Comparison of ENCODE assay signal across 8 mouse cellular contexts in genomic region chr4:80002738-80003635, GRCm38 (mm10).
DNase-seq lines count a peak whose midpoint lies in the region; ATAC-seq lines count a peak whose summit lies in the region.

No protein-coding gene starts in this region.

- no peak overlapping the region for H3K27ac ChIP-seq in hindbrain, embryonic 11.5 days (ENCODE audit: low read depth, low read length)
- no peak overlapping the region for H3K27ac ChIP-seq in hindbrain, embryonic 10.5 days
- H3K27ac ChIP-seq in hindbrain, embryonic 15.5 days (replicated peaks), result no peak overlapping the region
- H3K27ac ChIP-seq in midbrain, embryonic 13.5 days, result no peak overlapping the region

- H3K36me3 ChIP-seq in hindbrain, embryonic 11.5 days (ENCODE audit: control insufficient read depth, insufficient read depth, low read length), result no peaks in the 10 kb centered on the region
- H3K36me3 ChIP-seq in hindbrain, embryonic 10.5 days, result no peaks in the 10 kb centered on the region
- no peaks in the 10 kb centered on the region for H3K36me3 ChIP-seq in hindbrain, embryonic 15.5 days
- H3K36me3 ChIP-seq in midbrain, embryonic 13.5 days, result no peaks in the 10 kb centered on the region

- no peak overlapping the region for H3K9ac ChIP-seq in hindbrain, embryonic 11.5 days (ENCODE audit: low read depth, low read length)
- H3K9ac ChIP-seq in hindbrain, embryonic 15.5 days, result no peak overlapping the region
- no peak overlapping the region for H3K9ac ChIP-seq in midbrain, embryonic 13.5 days (replicated peaks)

- H3K4me1 ChIP-seq in hindbrain, embryonic 11.5 days (replicated peaks; ENCODE audit: control insufficient read depth, insufficient read depth, low read length), result no peaks in the 10 kb centered on the region
- H3K4me1 ChIP-seq in hindbrain, embryonic 10.5 days (replicated peaks), result no peaks in the 10 kb centered on the region
- no peaks in the 10 kb centered on the region for H3K4me1 ChIP-seq in hindbrain, embryonic 15.5 days (replicated peaks)
- no peaks in the 10 kb centered on the region for H3K4me1 ChIP-seq in midbrain, embryonic 13.5 days (replicated peaks)

- no peak for DNase-seq in hindbrain, embryonic 11.5 days (ENCODE audit: low spot score)
- DNase-seq in hindbrain, embryonic 10.5 days (ENCODE audit: low spot score), result no peak
- peak; percentile 69 for DNase-seq in R1 (ENCODE audit: low read depth, low spot score)
- DNase-seq in adrenal gland, postnatal 25 days, result no peak
- no peak for DNase-seq in ovary, postnatal 10 days (ENCODE audit: low spot score)
- no peak for DNase-seq in urinary bladder, postnatal 14 days (ENCODE audit: low spot score)

- no peaks in the 10 kb centered on the region for H3K27me3 ChIP-seq in hindbrain, embryonic 11.5 days (ENCODE audit: control insufficient read depth, insufficient read depth, low read length)
- no peaks in the 10 kb centered on the region for H3K27me3 ChIP-seq in hindbrain, embryonic 10.5 days (ENCODE audit: insufficient read depth, poor library complexity, severe bottlenecking)
- H3K27me3 ChIP-seq in hindbrain, embryonic 15.5 days, result no peaks in the 10 kb centered on the region
- no peaks in the 10 kb centered on the region for H3K27me3 ChIP-seq in midbrain, embryonic 13.5 days

- no peak overlapping the region for H3K4me2 ChIP-seq in hindbrain, embryonic 11.5 days (replicated peaks; ENCODE audit: low read depth, low read length)
- no peak overlapping the region for H3K4me2 ChIP-seq in hindbrain, embryonic 15.5 days
- H3K4me2 ChIP-seq in midbrain, embryonic 13.5 days (replicated peaks), result no peak overlapping the region

- no peak overlapping the region for H3K4me3 ChIP-seq in hindbrain, embryonic 11.5 days (ENCODE audit: low read depth, low read length)
- H3K4me3 ChIP-seq in hindbrain, embryonic 10.5 days, result no peak overlapping the region
- no peak overlapping the region for H3K4me3 ChIP-seq in hindbrain, embryonic 15.5 days
- H3K4me3 ChIP-seq in midbrain, embryonic 13.5 days (replicated peaks), result no peak overlapping the region

- peak; percentile 100 for ATAC-seq in hindbrain, embryonic 11.5 days (ENCODE audit: low FRiP score)
- ATAC-seq in hindbrain, embryonic 15.5 days (ENCODE audit: low FRiP score, low read depth), result peak; percentile 100
- ATAC-seq in midbrain, embryonic 13.5 days, result peak; percentile 100

- H3K9me3 ChIP-seq in hindbrain, embryonic 11.5 days (ENCODE audit: control insufficient read depth, low read length), result no peaks in the 10 kb centered on the region
- no peaks in the 10 kb centered on the region for H3K9me3 ChIP-seq in hindbrain, embryonic 10.5 days
- no peaks in the 10 kb centered on the region for H3K9me3 ChIP-seq in hindbrain, embryonic 15.5 days
- no peaks in the 10 kb centered on the region for H3K9me3 ChIP-seq in midbrain, embryonic 13.5 days

- WGBS in hindbrain, embryonic 11.5 days, result 92% methylated on average over 14 of the region's 14 CpGs
- 93% methylated on average over 14 of the region's 14 CpGs for WGBS in hindbrain, embryonic 10.5 days
- WGBS in hindbrain, embryonic 15.5 days, result 91% methylated on average over 14 of the region's 14 CpGs
- WGBS in midbrain, embryonic 13.5 days, result 90% methylated on average over 14 of the region's 14 CpGs
